Mouse (Mus musculus): ENCODE measurements at regions not wholly inside any gene's neighbourhood (a gene's known extent, or its start where the extent isn't known, plus 50 kb on each side); places are given as distances from the start of the nearest gene placed in this dataset.
A peak's percentile ranks its signal among the peaks of the same experiment; 100 is the strongest.

GRCm38 (mm10) chr9:43930037-43930404 lies 113.2 kb upstream of the Thy1 start:
- DNase-seq (ENCODE audit: low read depth, low spot score), result no peak

- DNase-seq (ENCODE audit: low read depth, low spot score), result no peak
These were observed 112.7 kb upstream of the Thy1 start for GRCm38 (mm10) chr9:43930476-43930875.

- DNase-seq (ENCODE audit: low read depth, low spot score), result no peak
These were observed 109.0 kb upstream of the Thy1 start for GRCm38 (mm10) chr9:43934012-43934690.

GRCm38 (mm10) chr9:43934691-43935064 lies 108.5 kb upstream of the Thy1 start:
- DNase-seq (ENCODE audit: low read depth, low spot score), result no peak

DNA sequence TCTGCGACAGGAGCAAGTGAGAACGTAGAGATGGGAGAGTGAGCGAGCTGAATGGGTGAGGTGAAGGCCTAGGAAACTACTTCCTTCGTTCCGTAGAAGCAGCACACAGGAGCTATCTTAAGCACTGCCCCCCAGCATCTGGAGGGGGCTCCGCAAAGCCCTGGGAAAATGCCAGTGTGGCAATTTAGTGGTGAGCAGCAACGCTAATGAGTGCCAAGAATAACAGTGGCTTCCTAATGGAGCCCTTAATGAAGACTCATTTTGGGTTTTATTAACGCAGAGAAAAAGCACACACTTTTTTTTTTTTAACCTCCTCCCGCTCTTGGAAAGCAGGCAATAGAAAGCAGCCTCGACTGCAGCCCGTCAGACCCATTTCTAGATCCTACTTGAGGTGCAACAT lies 103.8 kb upstream of the Thy1 start:
- DNase-seq (ENCODE audit: low read depth, low spot score), result no peak

GRCm38 (mm10) chr9:43942147-43942546 lies 101.0 kb upstream of the Thy1 start:
- DNase-seq (ENCODE audit: low read depth, low spot score), result no peak

GRCm38 (mm10) chr9:43943522-43943921 lies 99.7 kb upstream of the Thy1 start:
- no peak for DNase-seq (ENCODE audit: low read depth, low spot score)

GRCm38 (mm10) chr9:43944816-43945741 lies 98.1 kb upstream of the Thy1 start:
- DNase-seq (ENCODE audit: low read depth, low spot score), result no peak

GRCm38 (mm10) chr9:43945997-43946649 lies 97.1 kb upstream of the Thy1 start:
- DNase-seq (ENCODE audit: low read depth, low spot score), result no peak

DNA sequence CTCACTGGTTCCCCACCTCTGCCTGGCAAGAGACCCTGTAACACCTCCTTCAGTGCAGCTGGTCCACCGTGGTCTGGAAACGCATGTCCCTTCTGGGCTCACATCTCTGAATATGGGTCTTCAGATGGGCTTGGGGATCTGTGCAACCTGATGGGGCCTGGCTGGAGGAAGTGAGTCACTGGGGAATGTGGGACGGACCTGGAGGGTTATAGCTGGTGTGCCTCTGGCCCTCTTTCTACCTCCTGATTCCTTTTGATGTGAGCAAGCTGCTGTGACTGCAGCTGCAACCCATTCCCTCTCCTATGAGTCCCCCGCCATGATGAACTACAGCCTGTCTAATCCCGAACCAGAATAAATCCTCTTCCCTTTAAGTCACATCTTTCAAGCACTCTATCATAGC lies 96.1 kb upstream of the Thy1 start:
- DNase-seq (ENCODE audit: low read depth, low spot score), result no peak

DNA sequence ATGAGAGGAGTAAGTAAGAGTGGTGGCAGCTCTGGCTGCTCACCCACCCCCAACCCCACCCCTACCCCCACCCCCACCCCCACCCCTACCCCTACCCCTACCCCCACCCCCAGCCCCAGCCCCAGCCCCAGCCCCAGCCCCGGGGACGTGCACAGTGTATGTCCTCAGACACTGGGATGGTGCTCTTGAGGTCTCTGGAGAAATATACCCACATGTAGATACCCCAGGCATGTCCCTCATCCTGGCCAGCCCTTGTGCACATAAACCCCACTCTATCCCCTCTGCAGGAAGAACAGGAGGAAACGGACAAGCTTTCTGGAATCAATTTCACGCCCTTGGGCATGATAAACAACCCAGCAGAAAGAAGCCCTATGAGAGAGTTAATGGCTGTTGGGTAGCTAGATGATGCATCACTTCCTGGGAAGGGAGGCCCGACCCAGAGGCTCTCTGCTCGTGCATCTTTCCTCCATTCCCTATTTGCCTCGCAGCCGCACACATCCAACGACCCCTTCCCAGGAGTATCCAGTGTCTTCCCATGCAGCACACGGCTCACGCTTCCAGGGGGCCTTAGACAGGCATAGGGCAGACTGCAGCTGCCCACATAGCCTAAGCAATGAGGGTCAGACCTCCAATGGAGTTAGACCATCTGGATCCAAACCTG lies 95.6 kb upstream of the Thy1 start:
- no peak for DNase-seq (ENCODE audit: low read depth, low spot score)

GRCm38 (mm10) chr9:43953128-43953527 lies 90.1 kb upstream of the Thy1 start:
- DNase-seq (ENCODE audit: low read depth, low spot score), result no peak

- no peak for DNase-seq (ENCODE audit: low read depth, low spot score)
These were observed 83.6 kb upstream of the Thy1 start for GRCm38 (mm10) chr9:43959541-43959940.

- DNase-seq (ENCODE audit: low read depth, low spot score), result no peak
These were observed 81.8 kb upstream of the Thy1 start for GRCm38 (mm10) chr9:43961431-43961830.

DNA sequence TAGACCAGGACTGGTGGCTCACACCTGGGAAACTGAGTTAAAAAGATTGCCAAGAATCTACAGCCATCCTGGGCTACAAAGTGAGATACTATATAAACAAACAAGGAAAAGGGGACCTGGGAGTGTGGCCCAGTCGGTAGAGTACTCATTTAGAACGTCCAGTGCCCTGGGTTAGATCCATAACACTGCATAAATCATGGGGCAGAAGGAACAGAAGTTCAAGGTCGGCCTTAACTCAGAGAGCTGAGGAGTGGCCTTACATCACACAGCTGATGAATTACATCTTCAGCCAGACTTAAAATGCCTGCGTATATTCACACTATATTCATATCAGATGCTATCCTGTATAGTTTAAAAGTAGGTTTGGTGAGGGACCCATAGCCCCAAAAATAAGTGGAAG lies 78.0 kb upstream of the Thy1 start:
- DNase-seq (ENCODE audit: low read depth, low spot score), result no peak

DNA sequence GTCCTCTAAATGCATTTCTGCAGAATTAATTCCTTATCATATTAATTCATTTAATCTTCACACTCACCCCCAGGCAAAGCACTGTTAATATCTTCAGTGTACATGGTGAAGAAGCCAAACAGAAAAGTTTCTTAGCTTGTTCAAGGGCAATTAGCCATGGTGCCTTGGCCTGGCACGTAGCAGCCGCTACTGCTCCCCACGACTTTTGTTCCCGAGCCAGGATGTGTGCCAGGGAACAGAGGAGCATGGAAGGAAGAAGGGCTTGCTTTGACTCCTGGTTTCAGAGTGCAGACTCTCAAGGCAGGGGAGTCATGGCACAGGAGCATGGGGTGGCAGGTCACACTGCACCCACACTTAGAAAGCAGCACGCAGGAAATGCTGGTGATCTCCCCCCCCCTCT lies 77.4 kb upstream of the Thy1 start:
- no peak for DNase-seq (ENCODE audit: low read depth, low spot score)

DNA sequence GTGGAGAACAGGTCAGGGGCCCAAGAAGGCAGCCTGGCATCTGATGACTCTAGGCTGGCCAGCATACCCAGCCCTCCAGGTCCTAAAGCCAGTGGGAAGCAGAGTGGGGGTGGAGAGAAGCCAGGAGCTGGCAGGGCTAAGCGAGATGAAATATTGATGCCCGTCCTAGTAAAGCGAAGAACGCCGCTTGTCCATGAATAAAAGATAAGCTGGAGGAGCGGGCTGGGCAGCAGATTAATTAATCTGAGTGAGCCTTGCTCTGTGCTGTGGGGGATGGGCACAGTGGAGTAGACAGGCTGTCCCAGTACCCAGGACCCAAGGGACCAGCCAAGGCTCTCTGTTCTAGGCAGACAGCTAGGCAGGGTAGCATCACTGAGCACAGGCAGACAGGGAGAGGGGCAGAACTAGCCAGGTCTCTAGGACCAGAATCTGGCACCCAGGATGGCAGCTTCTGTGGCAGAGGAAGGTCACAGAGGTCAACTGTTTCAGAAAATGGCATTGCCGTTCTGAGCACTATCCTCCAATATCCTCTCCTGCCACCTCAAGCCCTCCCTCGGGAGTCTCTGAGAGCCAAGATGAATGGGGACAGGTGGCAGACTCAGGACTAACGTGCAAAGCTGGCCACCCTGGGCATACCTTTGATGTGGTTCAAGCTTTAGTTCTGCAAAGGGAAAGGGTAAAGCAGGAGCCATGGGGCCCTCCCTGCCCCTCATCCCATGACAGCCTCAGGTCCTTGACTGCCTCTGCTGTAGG lies 73.0 kb upstream of the Thy1 start:
- peak; percentile 26 for DNase-seq (ENCODE audit: low read depth, low spot score)

DNA sequence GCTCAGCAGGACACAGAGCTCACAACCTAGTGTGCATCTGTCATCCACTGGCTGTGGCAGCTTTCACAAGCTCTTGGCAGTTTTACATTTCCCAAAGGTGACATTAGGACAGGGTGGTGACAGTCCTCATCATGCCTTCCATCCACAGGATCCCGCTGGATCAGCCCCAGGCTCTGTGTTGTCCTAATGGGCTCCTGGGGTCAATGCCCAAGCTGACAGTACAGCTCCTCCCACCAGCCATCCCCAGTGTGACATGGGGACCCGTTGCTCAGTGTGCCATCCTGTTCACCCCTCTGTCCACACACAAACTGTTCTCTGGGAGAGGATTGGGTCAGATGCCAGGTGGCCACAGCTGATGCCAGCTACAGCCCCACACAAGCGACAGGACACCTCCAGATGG lies 72.3 kb upstream of the Thy1 start:
- DNase-seq (ENCODE audit: low read depth, low spot score), result no peak

DNA sequence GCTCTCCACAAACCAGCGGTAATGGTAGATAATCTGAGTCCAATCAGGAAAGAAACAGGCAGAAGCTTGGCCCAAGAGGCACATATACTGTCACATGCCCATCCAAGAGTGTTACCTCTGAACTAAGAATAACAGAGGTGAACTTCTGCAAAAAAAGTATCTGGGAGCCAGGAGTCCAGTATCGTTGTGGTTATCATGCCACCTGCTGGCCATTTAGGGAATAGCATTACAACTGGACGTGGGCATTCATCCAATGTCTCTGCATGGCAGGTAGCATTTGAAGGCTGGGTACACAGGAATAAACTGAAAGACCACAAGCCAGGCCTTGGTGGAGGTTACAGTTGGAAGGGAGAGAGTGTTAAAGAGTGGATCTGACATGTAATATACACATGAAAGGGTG lies 70.9 kb upstream of the Thy1 start:
- peak; percentile 56 for DNase-seq (ENCODE audit: low read depth, low spot score)

DNA sequence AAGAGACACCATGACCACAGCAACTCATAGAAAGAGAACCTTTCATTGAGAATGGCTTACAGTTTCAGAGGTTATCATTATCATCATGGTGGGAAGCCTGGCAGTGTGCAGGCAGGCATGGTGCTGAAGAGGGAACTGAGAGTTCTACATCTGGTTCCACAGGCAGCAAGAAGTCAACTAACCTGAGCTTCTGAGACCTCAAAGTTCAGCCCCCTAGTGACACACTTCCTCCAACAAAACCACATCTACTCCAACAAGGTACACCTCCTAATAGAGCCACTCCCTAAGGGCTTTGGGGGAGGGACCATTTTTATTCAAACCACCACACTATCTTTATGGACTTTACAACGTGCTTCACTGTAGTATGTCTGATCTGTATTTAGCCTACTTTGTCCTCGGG lies 67.8 kb upstream of the Thy1 start:
- DNase-seq (ENCODE audit: low read depth, low spot score), result no peak

- no peak for DNase-seq (ENCODE audit: low read depth, low spot score)
These were observed 66.8 kb upstream of the Thy1 start for GRCm38 (mm10) chr9:43976366-43976765.
